Mouse (Mus musculus): Measurements from ENCODE around the gene P3h4. TPM values are rescaled to one million over a fixed set of nuclear protein-coding genes. Genes with fewer than 3 reads are reported as not detected.
A peak's percentile ranks its signal among the peaks of the same experiment; 100 is the strongest.

Gene P3h4
- total RNA-seq, 2 experiments from 2014 or later: not detected

DNA sequence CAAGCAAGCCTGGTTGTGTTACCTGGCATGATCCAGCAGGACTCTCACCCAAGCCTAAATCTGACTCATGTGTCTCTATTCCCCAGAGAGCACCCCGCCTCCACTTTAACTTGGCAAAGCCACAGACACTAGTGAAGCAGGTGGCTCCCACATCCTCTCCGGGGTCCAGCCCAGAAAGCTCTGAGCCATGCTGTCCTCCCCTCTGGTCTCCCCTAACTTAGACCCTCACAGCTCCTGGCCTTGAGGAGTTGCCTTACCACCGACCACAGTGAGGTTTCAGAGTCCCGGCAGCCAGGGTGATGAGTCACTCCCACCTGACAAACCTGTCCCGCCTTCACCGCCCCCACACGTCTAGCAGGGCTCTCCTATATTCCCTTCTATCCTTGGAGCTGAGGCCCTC, 20.9 kb downstream of the P3h4 start:
- no peak for ATAC-seq (ENCODE audit: poor library complexity, severe bottlenecking)

DNA sequence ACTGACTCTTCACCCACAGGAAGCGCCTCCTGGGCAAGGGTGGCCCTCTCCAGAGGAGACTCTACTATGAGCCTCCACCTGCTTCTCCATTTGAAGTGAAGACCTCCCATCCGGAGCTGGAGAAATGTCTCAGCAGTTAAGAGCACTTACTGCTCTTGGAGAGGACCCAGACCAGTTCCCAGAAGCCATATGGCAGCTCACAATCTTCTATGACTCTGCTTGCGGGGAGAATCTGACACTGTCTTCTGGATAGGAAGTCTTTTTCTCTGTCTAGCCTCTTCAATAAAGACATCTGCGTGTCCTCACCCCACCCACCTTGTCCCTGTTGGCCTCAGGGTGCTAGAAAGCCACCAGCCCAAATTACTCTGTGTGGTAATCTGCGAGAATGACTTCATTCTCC, 21.7 kb downstream of the P3h4 start:
- ATAC-seq (ENCODE audit: poor library complexity, severe bottlenecking): no peak

DNA sequence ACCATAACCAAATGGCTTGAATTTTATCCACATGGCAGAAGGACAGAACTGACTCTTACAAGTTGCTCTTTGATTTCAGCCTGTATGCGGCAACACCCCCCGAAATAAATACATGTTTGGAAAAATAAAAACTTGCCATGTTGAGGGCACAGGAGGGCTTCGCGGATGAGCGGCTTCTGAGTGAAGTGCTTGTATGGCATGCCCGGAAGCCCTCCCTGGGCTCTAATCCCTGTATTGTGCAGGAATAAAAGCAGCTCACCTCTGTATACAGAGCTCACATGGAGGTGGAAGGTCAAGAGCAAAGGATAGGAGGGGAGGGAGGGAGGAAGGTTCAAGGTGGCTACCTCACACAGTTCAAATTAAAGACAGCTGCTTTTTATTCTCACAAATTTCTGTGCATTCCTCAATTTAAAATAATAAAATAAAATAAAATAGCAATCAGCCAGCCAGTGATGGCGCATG, 22.7 kb downstream of the P3h4 start:
- no peak for ATAC-seq (ENCODE audit: poor library complexity, severe bottlenecking)

DNA sequence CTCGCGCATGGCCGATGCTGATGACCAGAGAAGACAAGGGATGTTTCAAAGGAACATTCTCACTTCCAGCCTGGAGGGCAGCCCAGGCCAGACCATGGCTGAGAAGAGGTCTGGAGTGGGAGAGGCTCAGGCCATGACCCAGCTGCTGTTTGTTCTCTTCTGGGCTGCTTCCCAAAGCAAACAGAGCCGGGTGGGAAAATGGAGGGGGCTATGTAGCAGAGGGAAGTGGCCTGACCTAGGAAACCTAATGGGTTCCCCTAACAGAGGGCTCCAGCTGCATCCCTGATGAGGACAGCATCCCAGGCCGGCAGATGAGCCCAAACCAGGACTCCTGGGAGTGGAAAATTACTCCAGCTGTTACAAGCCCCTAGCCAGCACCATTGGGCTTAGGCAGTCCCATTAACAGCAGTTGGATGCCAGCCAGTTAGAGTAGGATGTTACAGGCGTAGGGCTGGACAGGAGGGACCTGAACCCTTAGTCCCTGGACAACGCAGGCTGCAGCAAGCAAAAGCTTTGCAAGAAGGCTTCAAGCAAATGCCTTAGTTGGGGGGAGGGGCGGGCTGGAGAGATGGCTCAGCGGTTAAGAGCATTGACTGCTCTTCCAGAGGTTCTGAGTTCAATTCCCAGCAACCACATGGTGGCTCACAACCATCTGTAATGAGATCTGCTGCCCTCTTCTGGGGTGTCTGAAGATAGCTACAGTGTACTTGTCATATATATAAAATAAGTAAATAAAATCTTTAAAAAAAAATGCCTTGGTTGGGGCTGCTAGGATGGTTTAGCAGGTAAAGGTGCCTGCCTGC, 23.4 kb downstream of the P3h4 start:
- ATAC-seq (ENCODE audit: poor library complexity, severe bottlenecking): no peak

DNA sequence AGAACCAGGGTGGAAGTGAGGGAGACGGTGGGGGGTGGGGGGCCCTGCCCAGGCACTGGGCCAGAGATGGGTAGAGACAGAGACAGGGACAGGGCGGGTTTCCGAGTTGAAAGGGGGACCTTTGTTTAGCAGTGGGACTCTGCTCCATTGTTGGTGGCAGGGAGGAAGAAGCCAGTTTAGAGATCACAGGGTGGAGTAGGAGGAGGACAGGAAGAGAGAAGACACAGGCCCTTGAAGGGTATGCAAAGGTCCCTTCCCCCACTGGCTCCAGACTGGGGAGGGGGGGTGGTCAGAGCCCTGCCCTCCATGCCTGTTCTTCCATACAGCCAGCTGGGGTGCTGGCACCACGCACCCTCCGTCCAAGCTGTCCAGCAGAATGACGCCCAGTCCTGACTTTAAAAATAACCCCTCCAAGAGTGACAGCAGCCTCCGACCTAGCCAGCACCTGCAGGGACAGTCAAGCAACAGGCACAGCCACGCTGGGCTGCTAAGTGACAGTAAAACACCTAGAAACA, 24.6 kb downstream of the P3h4 start:
- no peak for ATAC-seq (ENCODE audit: poor library complexity, severe bottlenecking)

DNA sequence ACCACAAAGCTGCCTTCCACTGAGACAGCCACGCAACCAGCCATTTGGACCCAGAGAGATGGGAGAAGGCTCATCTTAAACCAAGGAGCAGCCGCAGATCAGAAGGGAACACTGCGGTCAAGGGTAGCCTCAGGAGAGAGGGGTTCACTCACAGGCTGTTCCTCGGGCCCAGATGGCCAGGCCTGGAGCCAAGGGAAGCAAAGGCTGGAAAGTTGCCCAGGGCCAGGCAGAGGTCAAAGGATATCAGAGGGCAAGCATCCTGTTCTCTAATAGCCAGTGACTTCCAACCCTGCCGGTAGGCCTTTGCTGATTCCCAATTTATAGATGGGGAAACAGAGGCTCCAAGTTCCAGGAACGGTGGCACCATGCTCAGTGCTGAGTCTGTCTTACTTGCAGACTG, 26.0 kb downstream of the P3h4 start:
- no peak for ATAC-seq (ENCODE audit: poor library complexity, severe bottlenecking)

DNA sequence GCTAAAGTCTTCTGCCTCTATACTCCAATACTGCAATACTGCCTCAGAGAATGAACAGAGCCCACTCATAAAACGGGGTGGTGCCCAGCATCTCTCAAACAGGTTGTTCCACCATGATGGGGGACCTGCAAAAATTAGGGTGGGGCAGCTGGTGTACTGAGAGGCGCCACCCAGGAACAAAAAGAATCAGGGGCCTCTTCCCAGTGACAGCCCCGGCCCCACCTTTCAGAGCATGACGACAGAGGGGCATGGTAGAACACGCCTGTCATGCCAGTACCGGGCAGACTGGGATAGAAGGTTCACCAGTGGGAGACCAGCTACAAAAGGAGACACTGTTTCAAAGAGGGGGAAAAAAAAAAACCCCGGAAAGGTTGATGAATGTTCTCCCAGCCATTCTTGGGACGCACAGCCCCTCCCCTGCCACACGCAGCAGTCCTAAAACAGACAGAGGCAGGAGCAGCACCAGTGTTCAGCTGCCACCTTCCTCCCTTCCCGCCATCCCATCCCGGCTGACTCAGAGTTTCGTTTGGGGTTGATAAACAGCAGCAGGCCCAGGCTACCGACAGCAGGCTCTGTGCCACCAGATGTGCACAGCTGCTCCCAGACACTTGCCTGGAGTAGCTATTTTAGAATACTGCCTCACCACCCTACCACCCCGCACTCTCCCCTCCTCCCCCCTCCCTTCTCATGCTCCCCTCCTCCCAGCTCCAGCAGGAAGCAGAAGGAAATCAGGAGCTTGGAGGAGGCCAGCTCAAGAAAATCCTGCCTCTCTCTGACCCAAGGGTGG, 26.9 kb downstream of the P3h4 start:
- ATAC-seq (ENCODE audit: poor library complexity, severe bottlenecking): no peak

DNA sequence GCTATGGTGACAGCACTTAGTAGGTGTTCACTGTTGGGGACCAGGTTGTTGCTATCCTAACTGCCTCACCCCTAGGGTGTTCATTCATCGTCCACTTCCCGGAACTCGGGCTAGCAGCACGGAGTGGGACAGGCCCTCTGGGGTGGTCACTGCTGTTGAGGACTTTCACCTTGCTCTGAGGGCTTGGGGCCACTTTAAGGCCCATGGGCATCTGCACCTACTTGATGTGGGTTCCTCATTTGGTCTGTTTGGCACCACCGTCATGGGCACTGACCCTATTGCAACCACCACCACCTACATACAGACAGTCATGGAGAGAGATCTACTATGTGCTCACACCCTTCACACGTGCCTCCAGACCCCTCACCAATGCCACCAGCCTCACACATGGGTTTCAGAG, 27.5 kb downstream of the P3h4 start:
- no peak for ATAC-seq (ENCODE audit: poor library complexity, severe bottlenecking)

DNA sequence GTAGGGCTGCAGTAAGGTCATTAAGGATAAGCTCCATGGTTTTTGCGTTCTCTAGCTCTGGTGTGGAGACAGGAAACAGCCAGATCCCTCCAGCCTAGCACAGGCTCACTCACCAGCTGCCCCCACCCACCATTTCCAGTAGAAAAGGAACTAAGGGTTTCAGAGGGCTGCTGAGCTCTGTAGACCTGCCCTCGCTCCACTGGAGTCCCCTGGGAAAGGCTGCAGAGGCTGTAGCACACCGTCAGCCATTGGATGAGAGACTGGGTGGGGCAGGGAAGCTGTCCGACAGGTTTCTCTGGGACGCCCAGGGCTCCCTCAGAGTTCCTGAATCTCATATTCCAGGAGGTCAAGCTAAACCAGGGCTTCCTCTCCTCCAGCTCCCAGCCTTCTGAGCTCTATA, 28.1 kb downstream of the P3h4 start:
- no peak for ATAC-seq (ENCODE audit: poor library complexity, severe bottlenecking)

DNA sequence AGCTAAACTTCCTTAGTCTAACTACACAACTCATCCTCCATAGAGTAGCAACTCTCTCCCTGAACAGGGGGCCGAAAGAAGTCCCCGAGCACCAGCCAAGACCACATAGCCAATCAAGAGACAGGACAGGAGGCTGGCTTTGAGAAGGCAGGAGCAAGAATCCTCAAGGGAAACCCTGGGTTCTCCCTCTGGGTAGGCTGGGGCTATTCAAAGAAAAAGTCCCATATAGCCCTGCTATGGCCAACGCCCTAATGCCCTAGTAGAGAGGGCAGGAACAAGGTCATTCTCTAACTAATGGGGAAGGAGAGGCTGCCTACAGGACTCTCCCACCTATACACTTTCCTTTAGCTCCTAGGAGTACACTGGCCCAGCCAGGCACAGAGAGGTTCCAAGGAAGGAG, 29.6 kb downstream of the P3h4 start:
- ATAC-seq (ENCODE audit: poor library complexity, severe bottlenecking): no peak

DNA sequence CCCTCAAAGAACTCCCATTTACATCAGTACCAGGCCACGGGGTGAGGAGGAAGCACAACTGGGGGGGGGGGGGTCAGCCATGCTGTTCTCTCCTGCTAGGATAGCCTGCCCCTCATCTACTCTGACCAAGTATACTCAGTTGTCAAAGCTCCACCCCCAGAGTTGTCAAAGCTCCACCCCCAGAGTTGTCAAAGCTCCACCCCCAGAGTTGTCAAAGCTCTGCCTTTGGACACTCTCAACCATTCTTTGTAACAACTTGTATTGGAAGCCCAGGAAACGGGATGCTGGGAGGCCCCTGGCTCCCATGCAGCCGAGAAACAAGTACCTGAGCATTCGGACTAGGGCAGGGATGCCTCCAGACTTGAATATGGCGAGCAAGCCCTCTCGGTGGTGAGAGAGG, 32.0 kb downstream of the P3h4 start:
- ATAC-seq (ENCODE audit: poor library complexity, severe bottlenecking): no peak

DNA sequence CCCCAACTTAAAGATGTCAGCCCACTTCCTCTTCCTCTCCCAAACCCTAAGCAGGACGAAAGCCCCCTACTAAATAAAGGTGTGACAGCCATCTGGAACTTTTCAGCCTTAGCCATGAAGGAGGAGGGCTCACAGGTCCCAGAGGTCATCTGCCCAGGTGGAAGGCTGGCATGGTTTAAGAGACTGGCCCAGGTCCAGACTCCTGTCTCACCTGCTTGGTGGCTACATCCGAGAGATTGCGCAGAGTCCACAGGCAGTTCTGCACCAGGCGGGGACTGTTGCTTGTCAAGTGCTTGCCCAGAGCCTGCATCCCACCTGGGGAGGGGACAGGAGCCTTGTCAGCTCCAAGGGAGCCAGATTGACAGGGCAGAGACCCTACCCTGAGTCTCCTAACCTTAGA, 35.3 kb downstream of the P3h4 start:
- ATAC-seq (ENCODE audit: poor library complexity, severe bottlenecking): no peak

DNA sequence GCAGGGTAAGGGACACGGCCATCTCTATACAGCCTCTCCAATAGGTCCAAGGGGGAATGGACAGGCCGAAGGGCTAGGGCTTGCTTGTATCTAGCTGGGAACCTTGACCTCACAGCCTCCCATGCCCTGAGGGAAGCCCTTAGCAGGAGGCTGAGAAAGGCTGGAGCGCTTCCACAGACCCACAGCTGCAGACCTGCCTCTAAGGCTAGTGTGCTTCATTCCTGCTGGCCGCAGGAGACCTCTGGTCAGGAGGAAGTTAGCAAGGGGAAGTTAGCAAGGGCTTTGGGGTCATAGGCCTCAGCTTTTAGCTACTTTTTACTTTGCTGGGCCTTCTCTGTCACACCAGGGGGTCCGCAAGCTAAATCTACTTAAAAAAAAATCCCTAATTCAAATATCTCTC, 36.2 kb downstream of the P3h4 start:
- ATAC-seq (ENCODE audit: poor library complexity, severe bottlenecking): no peak

DNA sequence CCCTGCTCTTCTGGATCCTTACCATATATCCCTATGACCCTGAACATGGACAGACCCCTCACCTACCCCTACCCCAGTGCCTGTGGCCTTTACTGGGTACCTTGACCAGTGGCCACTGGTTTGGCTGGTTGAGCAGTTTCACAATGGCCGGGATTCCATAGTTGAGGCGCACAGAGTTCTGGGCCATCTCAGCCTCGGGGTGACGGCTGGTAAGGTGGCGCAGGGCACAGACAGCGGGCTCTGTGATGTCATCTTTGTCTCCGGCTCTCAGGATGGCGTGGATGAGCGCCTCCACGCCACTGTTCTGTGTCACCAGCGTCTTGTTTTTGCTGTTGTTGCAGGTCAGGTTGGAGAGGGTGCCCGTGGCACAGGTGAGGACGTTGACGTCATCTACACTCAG, 36.6 kb downstream of the P3h4 start:
- ATAC-seq (ENCODE audit: poor library complexity, severe bottlenecking): no peak

DNA sequence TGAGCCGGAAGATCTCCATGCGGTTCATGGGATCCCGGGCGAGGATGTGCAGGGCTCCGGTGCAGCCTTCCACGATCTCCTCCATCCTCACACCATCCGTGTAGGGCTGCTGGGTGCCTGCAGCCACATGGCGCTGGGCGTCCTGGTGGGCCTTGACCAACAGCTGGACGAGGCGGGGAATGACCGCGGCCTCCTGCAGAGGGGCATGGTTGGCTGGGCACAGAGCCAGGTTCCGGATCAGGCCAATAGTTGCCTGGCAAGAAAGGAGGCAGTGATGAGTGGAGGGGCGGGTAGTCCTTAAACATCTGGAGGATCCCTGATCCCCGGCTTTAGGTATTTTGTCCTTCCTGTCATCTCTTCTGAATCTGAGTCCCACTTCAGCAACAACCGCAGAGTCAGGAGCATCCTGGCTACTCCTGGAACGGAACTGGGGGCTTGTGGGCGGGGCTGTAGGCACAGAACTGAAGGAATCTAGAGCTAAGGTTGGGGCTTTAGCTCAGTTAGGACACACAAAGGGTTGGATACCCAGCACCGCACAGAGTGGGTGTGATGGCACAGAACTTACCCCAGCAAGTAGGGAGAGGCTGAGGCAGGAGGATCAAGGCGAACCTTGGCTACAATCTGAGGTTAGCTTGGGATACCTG, 37.8 kb downstream of the P3h4 start:
- ATAC-seq (ENCODE audit: poor library complexity, severe bottlenecking): no peak

DNA sequence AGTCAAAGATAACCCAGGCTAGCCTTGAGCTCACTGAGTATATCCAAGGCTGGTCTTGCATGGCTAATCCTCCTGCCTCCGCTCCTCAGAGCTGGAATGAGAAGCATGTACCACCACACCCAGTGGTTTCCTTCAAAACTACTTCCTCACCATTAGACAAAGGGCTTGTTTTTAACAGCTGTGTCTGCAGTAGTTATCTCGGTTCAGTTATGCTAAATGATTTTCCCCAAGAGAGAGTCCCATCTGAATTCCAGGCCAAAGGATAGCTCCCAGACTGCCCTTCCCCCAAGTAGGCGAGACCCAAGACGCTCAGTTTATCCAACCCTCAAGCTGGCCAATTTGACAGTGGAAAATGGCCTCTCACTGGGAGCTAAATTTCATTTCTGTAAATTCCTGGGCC, 38.6 kb downstream of the P3h4 start:
- ATAC-seq (ENCODE audit: poor library complexity, severe bottlenecking): no peak

DNA sequence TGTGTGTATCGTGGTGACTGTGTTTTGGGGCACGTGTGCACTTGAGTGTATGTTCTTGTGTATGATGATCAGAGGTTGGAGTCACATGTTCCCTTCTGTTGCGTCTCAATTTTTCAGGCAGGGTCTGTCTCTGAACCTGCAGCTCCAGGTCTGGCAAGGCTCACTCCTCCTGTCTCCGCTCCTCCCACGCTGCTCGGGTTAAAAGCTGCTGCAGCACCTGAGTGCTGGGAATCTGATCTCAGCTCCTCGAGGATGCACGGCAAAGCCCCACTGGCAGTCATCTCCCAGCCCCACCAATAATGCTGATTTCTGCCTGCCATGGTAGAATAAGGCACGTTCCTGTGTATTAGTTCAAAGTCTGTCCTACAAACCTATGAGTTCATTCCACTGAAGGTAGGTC, 39.5 kb downstream of the P3h4 start:
- ATAC-seq (ENCODE audit: poor library complexity, severe bottlenecking): no peak

DNA sequence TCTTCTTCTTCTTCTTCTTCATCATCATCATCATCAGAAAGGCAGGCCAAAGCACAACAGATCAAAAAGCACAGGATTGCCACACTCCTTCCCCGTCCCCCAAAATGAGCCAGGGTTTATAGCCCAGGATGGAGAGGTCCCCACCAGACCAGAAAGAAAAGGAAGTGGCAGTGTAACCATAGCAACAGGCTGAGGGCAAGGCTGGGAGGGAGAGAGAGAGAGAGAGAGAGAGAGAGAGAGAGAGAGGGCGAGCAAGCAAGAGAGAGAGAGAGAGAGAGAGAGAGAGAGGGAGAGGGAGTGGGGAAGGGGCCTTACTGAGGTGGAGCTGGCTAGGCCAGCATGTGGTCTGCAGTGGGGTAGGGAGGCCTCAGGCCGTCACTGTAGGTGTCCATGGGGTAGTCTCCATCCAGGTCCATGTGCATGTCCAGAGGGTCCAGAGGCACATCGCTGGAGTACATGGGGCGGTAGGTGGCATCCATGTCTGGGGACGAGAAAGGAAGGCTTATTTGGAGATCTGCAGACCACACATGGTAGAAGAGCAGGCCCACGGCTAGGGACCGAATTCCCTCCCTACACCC, 42.6 kb downstream of the P3h4 start:
- no peak for ATAC-seq (ENCODE audit: poor library complexity, severe bottlenecking)

DNA sequence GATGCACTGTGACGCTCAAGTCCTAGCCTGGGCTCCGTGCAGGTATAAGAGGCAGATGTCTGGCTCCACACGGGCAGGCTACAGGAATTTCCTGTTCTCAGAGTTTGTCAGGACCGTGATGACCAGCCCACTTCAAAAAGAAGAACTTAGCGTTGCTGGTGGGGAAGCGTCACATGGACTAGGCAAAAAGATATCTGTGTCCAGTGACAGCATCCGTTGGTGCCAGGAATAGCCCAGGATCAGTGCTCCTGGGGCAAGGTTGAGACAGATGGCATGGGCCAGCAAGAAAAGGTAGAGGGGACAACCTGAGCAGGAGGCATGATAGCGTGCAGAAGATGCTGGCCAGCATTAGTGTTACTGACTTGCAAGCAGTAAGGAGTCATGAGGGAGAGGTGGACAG, 44.8 kb downstream of the P3h4 start:
- peak; percentile 60 for ATAC-seq (ENCODE audit: poor library complexity, severe bottlenecking)

DNA sequence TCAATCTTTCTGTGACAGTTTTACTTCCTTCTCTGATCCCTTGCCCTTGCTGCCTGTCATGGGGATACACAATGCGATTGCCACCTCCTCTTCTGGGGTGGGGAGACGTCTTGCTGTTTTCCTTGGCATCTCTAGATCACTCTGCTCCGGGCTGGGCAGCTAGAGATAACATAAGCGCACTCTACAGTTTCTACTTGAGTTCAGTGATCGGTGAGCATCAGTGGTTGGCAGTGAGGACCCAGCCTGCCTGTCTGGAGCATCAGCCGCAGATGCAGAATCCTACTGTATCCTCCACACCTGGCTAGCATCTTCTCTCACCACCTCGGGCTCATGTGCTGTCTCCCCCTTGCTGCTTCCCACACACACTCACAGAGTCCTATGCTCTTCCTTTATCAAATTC, 45.5 kb downstream of the P3h4 start:
- no peak for ATAC-seq (ENCODE audit: poor library complexity, severe bottlenecking)

DNA sequence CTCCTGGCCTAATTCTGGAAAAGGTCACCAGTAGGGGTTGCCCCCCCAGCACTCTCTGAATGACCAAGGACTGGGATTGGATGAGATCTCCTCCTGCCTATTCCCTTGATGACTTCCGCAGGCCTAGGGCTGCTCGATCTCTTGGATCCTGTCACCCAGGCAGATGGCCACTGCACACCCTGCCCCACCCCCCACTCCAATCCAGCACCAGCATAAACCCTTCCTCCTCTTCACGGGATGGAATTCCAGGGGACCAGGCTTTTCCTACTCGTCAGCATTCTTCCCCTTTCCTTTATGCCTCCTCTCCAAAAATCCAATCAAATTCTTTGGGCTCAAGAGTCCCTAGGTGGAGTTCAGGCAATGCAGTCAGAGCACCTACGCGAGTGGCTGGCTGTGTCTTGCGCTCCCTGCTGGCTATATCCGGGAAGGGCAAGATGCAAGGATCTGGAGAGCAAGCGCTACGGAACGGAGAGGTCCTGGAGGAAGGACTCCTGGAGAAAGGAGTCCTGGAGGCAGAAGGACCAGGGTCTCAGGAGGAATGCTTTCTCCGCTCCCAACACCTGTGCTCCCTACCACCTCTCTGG, 51.6 kb downstream of the P3h4 start:
- peak; percentile 72 for ATAC-seq (ENCODE audit: poor library complexity, severe bottlenecking)
